Mouse (Mus musculus): ENCODE results near the gene Pxdc1.

The Pxdc1 gene

GRCm38 (mm10) chr13:34653391-34653790 is at the start of gene Pxdc1:
Gene Pxdc1, minus strand, starts transcription at chr13:34653486.
- no peak for DNase-seq (ENCODE audit: low read depth, low spot score)

- no peak for DNase-seq (ENCODE audit: low read depth, low spot score)
Measured at GRCm38 (mm10) chr13:34700630-34701029, 47.3 kb upstream of the Pxdc1 start.

GRCm38 (mm10) chr13:34700091-34700490 is 46.8 kb upstream of the Pxdc1 start:
- no peak for DNase-seq (ENCODE audit: low read depth, low spot score)

GRCm38 (mm10) chr13:34696734-34697332 is 43.5 kb upstream of the Pxdc1 start:
- no peak for DNase-seq (ENCODE audit: low read depth, low spot score)

- no peak for DNase-seq (ENCODE audit: low read depth, low spot score)
Measured at GRCm38 (mm10) chr13:34693111-34693510, 39.8 kb upstream of the Pxdc1 start.

- DNase-seq (ENCODE audit: low read depth, low spot score): no peak
Measured at GRCm38 (mm10) chr13:34691049-34691448, 37.8 kb upstream of the Pxdc1 start.

GRCm38 (mm10) chr13:34685008-34685765 is 31.9 kb upstream of the Pxdc1 start:
- DNase-seq (ENCODE audit: low read depth, low spot score): no peak

- no peak for DNase-seq (ENCODE audit: low read depth, low spot score)
Measured at GRCm38 (mm10) chr13:34683762-34684488, 30.6 kb upstream of the Pxdc1 start.

- DNase-seq (ENCODE audit: low read depth, low spot score): no peak
Measured at GRCm38 (mm10) chr13:34683270-34683669, 30.0 kb upstream of the Pxdc1 start.

- DNase-seq (ENCODE audit: low read depth, low spot score): no peak
Measured at GRCm38 (mm10) chr13:34676507-34676906, 23.2 kb upstream of the Pxdc1 start.

- no peak for DNase-seq (ENCODE audit: low read depth, low spot score)
Measured at GRCm38 (mm10) chr13:34675847-34676383, 22.6 kb upstream of the Pxdc1 start.

- no peak for DNase-seq (ENCODE audit: low read depth, low spot score)
Measured at GRCm38 (mm10) chr13:34673354-34673753, 20.1 kb upstream of the Pxdc1 start.

GRCm38 (mm10) chr13:34669919-34670865 is 16.9 kb upstream of the Pxdc1 start:
- no peak for DNase-seq (ENCODE audit: low read depth, low spot score)

GRCm38 (mm10) chr13:34667197-34667596 is 13.9 kb upstream of the Pxdc1 start:
- DNase-seq (ENCODE audit: low read depth, low spot score): no peak

- no peak for DNase-seq (ENCODE audit: low read depth, low spot score)
Measured at GRCm38 (mm10) chr13:34665074-34665473, 11.8 kb upstream of the Pxdc1 start.

- DNase-seq (ENCODE audit: low read depth, low spot score): no peak
Measured at GRCm38 (mm10) chr13:34663762-34664161, 10.5 kb upstream of the Pxdc1 start.

GRCm38 (mm10) chr13:34659507-34659906 is 6.2 kb upstream of the Pxdc1 start:
- DNase-seq (ENCODE audit: low read depth, low spot score): no peak

- no peak for DNase-seq (ENCODE audit: low read depth, low spot score)
Measured at GRCm38 (mm10) chr13:34656351-34656750, 3.1 kb upstream of the Pxdc1 start.

GRCm38 (mm10) chr13:34652353-34653241 is 689 bp downstream of the Pxdc1 start:
- no peak for DNase-seq (ENCODE audit: low read depth, low spot score)

- DNase-seq (ENCODE audit: low read depth, low spot score): no peak
Measured at GRCm38 (mm10) chr13:34652016-34652352, 1.3 kb downstream of the Pxdc1 start.

All from retina, adult 2 months (tissue).